Mouse (Mus musculus): ENCODE results near the gene Shcbp1l. TPM values are rescaled to one million over a fixed set of nuclear protein-coding genes. Genes with fewer than 3 reads are reported as not detected.
"Not testable (repeated sequence)": the region's sequence is repeated elsewhere in the genome, so short reads cannot be mapped to it uniquely, and the experiment has no call there.

Shcbp1l gene
- total RNA-seq, 2 experiments from 2014 or later = 0.26 to 0.77 TPM

- ATAC-seq (replicated peaks; ENCODE audit: low FRiP score, poor library complexity, severe bottlenecking) = no peak
Observed at GRCm38 (mm10) chr1:153481025-153481412, 56.1 kb downstream of the Shcbp1l start.

DNA sequence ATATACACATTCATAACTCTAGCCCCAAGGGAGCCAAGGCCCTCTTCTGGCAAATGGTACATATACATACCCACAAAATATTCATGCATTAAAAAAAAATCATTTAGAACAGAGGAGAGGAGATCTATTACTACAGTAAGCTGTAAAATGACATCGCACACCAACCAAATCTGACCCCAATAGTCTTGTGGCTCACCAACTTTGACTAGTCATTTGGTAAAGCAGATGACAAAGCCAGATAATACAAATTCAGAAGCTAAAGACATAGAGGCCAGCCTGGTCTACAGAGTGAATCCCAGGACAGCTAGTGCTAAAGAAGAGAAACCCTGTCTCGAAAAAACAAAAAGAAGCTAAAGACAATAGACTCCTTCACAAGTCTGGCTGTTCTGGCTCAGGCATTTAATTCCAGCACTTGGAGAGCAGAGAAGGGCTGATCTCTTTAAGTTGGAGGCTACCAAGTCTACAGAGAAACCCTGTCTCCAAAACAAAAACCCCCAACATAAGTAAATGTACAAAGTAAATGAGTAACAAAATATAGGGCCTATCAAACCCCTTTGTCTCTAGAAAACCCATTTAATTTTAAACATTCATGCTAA lies 60.3 kb downstream of the Shcbp1l start:
- peak; percentile 36; the same call in 1 of the 2 replicates for ATAC-seq (replicated peaks; ENCODE audit: low FRiP score, poor library complexity, severe bottlenecking)

GRCm38 (mm10) chr1:153486120-153486519 lies 61.2 kb downstream of the Shcbp1l start:
- ATAC-seq (replicated peaks; ENCODE audit: low FRiP score, poor library complexity, severe bottlenecking) = not testable (repeated sequence)

DNA sequence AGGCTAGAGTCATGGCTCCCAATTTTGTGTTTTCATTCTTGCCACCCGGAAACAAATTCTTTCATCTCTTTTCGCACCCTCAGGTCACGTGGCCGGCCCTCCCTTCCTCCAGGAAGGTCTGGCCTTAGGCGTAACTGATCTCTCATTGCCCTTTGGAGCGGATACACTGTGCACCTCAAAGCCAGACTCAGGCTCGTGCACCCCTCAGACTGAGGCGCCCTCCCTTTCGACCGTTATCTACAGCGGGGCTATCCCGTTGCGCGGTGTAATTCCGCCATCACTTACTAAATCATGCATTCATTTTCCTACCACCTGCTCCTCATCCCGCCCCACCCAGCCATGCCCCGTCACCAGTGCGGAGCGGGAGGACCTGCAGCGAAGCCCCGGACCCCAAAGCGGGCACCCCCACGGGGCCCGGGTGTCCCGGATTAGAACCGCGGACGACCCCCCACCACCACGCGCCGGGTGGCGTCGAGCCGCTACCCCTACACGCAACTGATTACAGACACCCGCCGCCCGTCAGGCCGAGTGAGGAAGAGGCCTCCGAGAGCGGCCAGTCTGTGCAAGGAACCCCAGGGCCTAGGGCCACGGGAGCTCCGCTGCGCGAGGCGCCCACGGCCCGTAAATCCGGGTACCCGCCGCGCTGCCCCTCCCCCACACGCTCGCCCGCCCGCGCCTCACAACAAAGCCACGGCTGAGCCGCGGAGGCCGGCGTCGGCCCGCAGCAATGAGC lies 62.0 kb downstream of the Shcbp1l start:
- peak; percentile 76 for ATAC-seq (replicated peaks; ENCODE audit: low FRiP score, poor library complexity, severe bottlenecking)

- peak; percentile 89 for ATAC-seq (replicated peaks; ENCODE audit: low FRiP score, poor library complexity, severe bottlenecking)
Observed at GRCm38 (mm10) chr1:153487500-153487879, 62.5 kb downstream of the Shcbp1l start, which contains the start of gene Dhx9. TSS of gene Dhx9 (minus strand) at chr1:153487660.

- no peak for ATAC-seq (replicated peaks; ENCODE audit: low FRiP score, poor library complexity, severe bottlenecking)
Observed at GRCm38 (mm10) chr1:153489132-153489531, 64.2 kb downstream of the Shcbp1l start.

DNA sequence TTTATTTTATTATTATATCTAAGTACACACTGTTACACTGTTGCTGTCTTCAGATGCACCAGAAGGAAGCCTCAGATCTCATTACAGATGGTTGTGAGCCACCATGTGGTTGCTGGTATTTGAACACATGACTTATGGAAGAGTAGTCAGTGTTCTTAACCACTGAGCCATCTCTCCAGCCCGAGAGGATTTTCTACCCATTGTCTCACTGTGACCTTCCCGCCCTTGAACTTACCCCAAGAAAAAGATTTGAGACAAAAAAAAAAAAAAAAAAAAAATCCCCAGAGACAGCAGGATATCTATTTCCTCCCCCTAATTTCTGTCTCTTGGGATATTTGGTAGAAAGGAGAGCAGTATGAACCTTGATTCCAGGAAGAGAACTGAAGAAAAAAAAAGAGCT lies 64.6 kb downstream of the Shcbp1l start:
- no peak for ATAC-seq (replicated peaks; ENCODE audit: low FRiP score, poor library complexity, severe bottlenecking)

DNA sequence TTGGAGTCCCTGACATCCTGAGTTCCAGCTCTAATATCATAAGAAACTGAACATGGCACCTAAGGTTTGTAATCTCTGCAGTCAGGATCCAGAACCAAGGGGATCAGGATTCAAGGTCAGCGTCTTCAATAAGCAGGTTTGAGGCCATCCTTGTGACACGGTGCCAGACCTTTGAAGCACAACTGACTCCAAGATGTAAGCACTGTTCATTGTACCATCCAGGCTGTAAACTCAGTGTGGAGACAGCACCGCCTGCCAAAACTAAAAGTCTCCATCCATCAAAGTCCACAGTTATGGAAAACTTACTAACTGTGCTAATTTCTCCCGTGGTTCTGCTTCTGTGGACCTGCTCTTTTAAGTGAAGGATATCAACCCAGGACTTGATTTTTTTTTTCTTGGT lies 65.0 kb downstream of the Shcbp1l start:
- ATAC-seq (replicated peaks; ENCODE audit: low FRiP score, poor library complexity, severe bottlenecking) = no peak

GRCm38 (mm10) chr1:153491345-153491744 lies 66.4 kb downstream of the Shcbp1l start:
- no peak for ATAC-seq (replicated peaks; ENCODE audit: low FRiP score, poor library complexity, severe bottlenecking)

DNA sequence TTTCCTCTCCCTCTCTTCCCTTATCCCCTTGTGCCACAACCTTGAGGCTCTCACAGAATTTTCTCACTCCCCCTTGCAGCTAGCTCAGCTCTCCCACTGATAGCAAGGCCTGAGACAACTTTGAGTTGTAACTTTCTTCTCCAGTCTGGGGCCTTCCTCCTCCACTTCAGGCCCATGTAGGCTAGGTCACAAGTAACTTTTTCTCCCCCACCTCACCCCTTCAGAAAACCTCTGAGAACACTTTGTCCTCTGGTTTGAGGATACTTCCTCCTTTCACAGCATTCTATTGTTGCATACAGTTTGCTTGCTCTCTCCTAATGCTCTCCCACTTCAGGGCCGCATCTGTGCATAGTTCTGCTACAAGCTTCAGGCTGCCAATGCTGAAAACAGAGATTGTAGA lies 66.9 kb downstream of the Shcbp1l start:
- ATAC-seq (replicated peaks; ENCODE audit: low FRiP score, poor library complexity, severe bottlenecking) = no peak

DNA sequence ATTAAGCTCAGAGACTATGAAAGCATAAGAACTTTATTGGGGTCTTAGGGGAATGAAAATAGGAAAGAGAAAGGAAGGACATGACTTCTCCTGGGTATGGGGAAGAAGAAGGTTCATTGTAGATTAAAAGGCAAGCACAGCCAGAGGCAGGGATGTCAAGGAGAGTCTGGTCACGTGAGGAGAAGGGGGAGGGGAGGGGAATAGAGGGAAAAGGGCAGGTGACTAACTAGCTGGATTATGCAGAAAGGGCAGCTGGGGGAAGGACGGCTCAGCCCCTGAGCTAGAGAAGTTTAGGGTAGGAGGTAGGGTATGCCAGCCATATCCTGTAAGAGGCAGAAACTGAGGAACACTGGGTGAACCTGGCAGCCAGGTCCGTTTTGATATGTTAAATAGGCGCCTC lies 68.4 kb downstream of the Shcbp1l start:
- no peak for ATAC-seq (replicated peaks; ENCODE audit: low FRiP score, poor library complexity, severe bottlenecking)

DNA sequence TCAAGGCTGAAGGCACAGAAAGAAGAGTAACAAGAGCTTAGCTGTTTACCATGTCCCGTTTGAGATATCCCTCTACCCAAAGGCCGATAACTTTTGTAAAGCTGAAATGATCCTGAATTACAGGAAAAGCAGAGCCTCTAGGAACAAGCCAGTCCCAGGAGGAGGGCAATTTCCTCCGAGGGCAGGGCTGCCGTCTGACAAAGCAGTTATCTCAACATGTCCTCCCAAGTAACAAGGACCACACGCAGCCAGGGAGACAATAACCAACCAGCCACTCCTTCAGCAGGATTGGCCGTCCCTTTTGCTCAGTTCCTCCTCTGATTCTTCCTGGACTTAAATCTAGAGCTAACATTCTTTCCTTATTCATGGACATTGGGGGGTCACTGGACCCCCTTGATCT lies 69.0 kb downstream of the Shcbp1l start:
- ATAC-seq (replicated peaks; ENCODE audit: low FRiP score, poor library complexity, severe bottlenecking) = no peak

DNA sequence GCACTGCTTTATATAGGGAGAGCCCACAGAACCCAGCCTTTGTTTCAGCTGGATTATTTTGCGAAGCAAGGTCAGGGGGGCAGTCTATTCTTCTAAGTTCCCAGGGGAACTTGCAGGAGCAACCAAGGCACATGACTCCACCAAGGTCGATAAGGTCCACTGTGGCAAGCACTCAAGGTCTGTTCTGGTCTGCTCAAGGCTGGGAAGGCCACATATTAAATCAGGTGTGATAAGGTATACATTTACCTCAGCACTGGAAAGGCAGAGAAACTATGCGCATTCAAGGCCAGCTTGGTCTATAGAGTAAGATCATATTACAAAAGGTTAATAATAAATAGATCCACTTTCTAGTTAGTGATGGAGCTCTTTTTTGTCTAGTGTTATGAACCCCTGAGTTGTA lies 71.1 kb downstream of the Shcbp1l start:
- ATAC-seq (replicated peaks; ENCODE audit: low FRiP score, poor library complexity, severe bottlenecking) = no peak

- ATAC-seq (replicated peaks; ENCODE audit: low FRiP score, poor library complexity, severe bottlenecking) = no peak
Observed at GRCm38 (mm10) chr1:153500030-153500429, 75.1 kb downstream of the Shcbp1l start.

DNA sequence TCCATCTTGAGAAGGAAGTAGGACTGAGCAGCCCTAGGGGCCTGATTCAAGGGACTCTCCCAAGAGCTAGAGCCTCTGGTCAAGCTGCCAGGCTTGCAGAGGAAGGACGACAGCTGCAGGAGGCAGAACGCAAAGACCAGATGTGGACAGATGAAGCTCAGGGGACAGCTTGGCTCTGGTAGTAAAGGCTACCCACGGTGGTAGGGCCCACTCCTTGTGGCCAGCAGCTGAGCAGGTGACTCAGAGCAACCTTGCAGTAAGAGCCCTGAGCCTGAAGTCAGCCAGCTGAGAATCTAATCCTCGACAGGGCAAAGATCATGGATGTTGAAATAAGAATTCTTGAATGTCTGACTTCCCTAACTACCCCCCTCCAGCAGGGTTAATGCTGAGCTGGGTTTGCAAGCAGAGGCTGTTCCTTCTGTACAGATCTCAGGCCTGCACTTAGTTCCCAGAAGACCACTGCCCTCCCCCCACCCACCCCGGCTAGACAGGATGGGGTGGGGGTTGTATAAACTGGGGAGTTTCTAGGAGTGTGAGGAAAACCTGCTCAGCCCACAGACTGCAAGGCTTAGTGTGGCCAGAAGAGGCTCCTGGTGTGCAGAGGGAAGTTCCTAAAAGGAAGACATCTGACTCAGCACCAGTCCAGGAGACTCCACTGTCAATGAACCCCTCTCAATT lies 76.8 kb downstream of the Shcbp1l start:
- no peak for ATAC-seq (replicated peaks; ENCODE audit: low FRiP score, poor library complexity, severe bottlenecking)

Other genes starting within 250 kb of the Shcbp1l start
- not detected in 2 replicates for gene Lamc2, start 238.7 kb upstream of the Shcbp1l start, total RNA-seq (2015; ENCODE audit: low replicate concordance)
- not detected in 2 replicates for gene Lamc2, start 238.7 kb upstream of the Shcbp1l start, total RNA-seq (2017; ENCODE audit: low replicate concordance)
- 0.63 TPM in 1 of 2 replicates, not detected in the other for gene Lamc1, start 92.4 kb upstream of the Shcbp1l start, total RNA-seq (2015; ENCODE audit: low replicate concordance)
- gene Lamc1, start 92.4 kb upstream of the Shcbp1l start, total RNA-seq (2017; ENCODE audit: low replicate concordance) = 0.34 TPM in 1 of 2 replicates, not detected in the other
- 64.4 and 92.8 TPM in 2 replicates for gene Dhx9, start 62.5 kb downstream of the Shcbp1l start, total RNA-seq (2015; ENCODE audit: low replicate concordance)
- gene Dhx9, start 62.5 kb downstream of the Shcbp1l start, total RNA-seq (2017; ENCODE audit: low replicate concordance) = 73.6 and 93.5 TPM in 2 replicates
- gene Npl, start 124.9 kb downstream of the Shcbp1l start, total RNA-seq (2015; ENCODE audit: low replicate concordance) = 4.8 and 6.1 TPM in 2 replicates
- 1.2 and 1.8 TPM in 2 replicates for gene Npl, start 124.9 kb downstream of the Shcbp1l start, total RNA-seq (2017; ENCODE audit: low replicate concordance)
- gene Rgs8, start 227.9 kb downstream of the Shcbp1l start, total RNA-seq (2015; ENCODE audit: low replicate concordance) = not detected in 2 replicates
- gene Rgs8, start 227.9 kb downstream of the Shcbp1l start, total RNA-seq (2017; ENCODE audit: low replicate concordance) = not detected in 2 replicates

All from erythroblast, adult 5-6 weeks (primary cell).